Mouse (Mus musculus): ENCODE measurements at regions not wholly inside any gene's neighbourhood (a gene's known extent, or its start where the extent isn't known, plus 50 kb on each side); places are given as distances from the start of the nearest gene placed in this dataset.

GRCm38 (mm10) chr1:41887556-41887955, 808.0 kb upstream of the Pou3f3 start:
- H3K4me2 ChIP-seq (replicated peaks): no peak overlapping the region
- no peaks in the 10 kb centered on the region for H3K27me3 ChIP-seq (replicated peaks)
- no peak overlapping the region for H3K4me3 ChIP-seq (replicated peaks)
- no peaks in the 10 kb centered on the region for H3K36me3 ChIP-seq
- peaks cover 4% of the 10 kb centered on the region; the same call in 1 of the 2 replicates for H3K4me1 ChIP-seq (replicated peaks)
- peak; percentile 56; the same call in 1 of the 2 replicates for ATAC-seq
- no peak overlapping the region for H3K27ac ChIP-seq
- 81% methylated on average over 8 of the region's 8 CpGs for WGBS
- no peak overlapping the region for H3K9ac ChIP-seq
- no peaks in the 10 kb centered on the region for H3K9me3 ChIP-seq

GRCm38 (mm10) chr1:41888213-41888612, 807.4 kb upstream of the Pou3f3 start:
- H3K9me3 ChIP-seq: no peaks in the 10 kb centered on the region
- no peak overlapping the region for H3K4me2 ChIP-seq (replicated peaks)
- H3K4me1 ChIP-seq (replicated peaks): peaks cover 4% of the 10 kb centered on the region; the same call in 1 of the 2 replicates
- H3K27me3 ChIP-seq (replicated peaks): no peaks in the 10 kb centered on the region
- H3K9ac ChIP-seq: no peak overlapping the region
- H3K27ac ChIP-seq: no peak overlapping the region
- WGBS: 9% methylated on average over 2 of the region's 2 CpGs
- ATAC-seq: peak; percentile 36; the same call in 1 of the 2 replicates
- H3K4me3 ChIP-seq (replicated peaks): no peak overlapping the region
- H3K36me3 ChIP-seq: no peaks in the 10 kb centered on the region

- no peak overlapping the region for H3K9ac ChIP-seq
- no peaks in the 10 kb centered on the region for H3K9me3 ChIP-seq
- ATAC-seq: no peak
- no peaks in the 10 kb centered on the region for H3K27me3 ChIP-seq (replicated peaks)
- H3K4me3 ChIP-seq (replicated peaks): no peak overlapping the region
- H3K4me2 ChIP-seq (replicated peaks): no peak overlapping the region
- peaks cover 4% of the 10 kb centered on the region; the same call in 1 of the 2 replicates for H3K4me1 ChIP-seq (replicated peaks)
- H3K36me3 ChIP-seq: no peaks in the 10 kb centered on the region
- no peak overlapping the region for H3K27ac ChIP-seq
- WGBS: 61% methylated on average over 5 of the region's 5 CpGs
Observed at GRCm38 (mm10) chr1:41888966-41889365, 806.6 kb upstream of the Pou3f3 start.

DNA sequence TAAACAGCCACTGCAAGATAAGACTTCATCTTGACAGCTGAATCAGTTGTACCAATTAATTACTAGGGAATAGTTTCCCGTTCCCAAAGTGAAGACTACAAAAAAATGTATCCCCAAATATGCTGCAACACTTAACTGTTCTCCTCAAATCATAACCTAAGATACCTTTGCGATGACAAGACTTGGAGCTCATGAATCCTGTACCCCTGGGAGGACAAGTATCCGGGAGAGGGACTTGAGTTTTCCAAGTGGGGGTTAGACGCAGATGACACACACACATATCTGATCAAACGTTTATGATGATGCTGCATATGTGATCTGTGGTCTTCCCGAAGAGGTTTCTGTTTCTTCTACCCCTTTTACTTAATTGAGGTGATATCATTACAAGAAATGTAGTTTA, 805.6 kb upstream of the Pou3f3 start:
- Histone ChIP-seq H3K27ac (no peak overlapping the region), H3K4me2 (replicated peaks) (no peak overlapping the region), H3K9ac (no peak overlapping the region), H3K36me3 (no peaks in the 10 kb centered on the region), H3K4me3 (replicated peaks) (no peak overlapping the region), H3K4me1 (replicated peaks) (peaks cover 4% of the 10 kb centered on the region; the same call in 1 of the 2 replicates), H3K27me3 (replicated peaks) (no peaks in the 10 kb centered on the region), H3K9me3 (no peaks in the 10 kb centered on the region)
- no peak for ATAC-seq
- 77% methylated on average over 6 of the region's 6 CpGs for WGBS

DNA sequence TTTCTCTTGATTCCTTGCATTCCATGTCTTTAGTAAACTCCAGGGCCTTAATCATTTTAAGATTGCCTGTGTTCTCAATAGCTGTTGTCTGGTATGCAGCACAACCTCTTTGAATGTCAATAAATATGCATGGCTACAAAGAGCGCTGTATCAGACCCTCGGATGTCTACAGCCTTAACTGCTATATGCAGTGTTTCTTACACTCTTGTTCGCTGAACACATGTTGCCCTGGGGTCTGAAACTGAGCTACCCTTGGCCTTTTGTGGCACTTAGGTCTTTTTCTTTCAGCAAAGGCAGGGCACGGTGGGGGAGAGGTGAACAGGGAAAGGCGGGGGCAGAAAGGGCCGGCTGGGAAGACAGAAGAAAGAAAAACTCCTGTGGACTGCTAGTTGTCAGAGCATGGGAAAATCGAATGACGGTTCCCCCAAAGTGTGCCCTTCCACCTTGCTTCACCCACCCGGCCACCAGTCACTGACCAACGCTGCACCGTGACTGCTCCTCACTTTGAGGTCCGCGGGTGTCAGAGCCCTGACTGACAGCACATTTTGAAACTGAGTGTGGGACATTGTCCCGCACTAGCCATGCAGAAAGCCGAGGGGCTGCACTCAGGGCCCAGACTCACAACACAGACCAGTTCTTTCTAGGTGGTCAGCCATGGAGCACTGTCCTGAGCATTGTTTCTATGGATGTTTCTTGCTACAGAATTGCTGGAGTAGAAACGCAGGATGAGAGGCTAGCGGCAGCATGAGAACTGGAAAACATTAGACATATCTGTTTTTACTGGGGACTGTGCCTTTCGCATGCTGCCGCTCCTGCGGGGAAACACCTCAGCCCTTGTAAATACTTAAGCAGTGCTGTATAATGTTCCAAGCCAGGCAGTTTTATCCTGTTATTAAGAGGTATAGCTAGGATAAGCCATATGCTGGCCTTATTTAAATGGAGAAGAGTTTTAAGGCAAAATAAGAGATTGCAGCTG, 804.6 kb upstream of the Pou3f3 start:
- Histone ChIP-seq H3K4me1 (replicated peaks) (peaks cover 4% of the 10 kb centered on the region; the same call in 1 of the 2 replicates), H3K27me3 (replicated peaks) (no peaks in the 10 kb centered on the region), H3K36me3 (no peaks in the 10 kb centered on the region), H3K27ac (no peak overlapping the region), H3K4me2 (replicated peaks) (no peak overlapping the region), H3K9ac (no peak overlapping the region), H3K9me3 (no peaks in the 10 kb centered on the region), H3K4me3 (replicated peaks) (no peak overlapping the region)
- WGBS: 83% methylated on average over 20 of the region's 20 CpGs
- no peak for ATAC-seq

GRCm38 (mm10) chr1:41891730-41892129, 803.8 kb upstream of the Pou3f3 start:
- Histone ChIP-seq H3K4me3 (replicated peaks) (no peak overlapping the region), H3K27me3 (replicated peaks) (no peaks in the 10 kb centered on the region), H3K36me3 (no peaks in the 10 kb centered on the region), H3K27ac (no peak overlapping the region), H3K9me3 (no peaks in the 10 kb centered on the region), H3K9ac (no peak overlapping the region), H3K4me1 (replicated peaks) (peaks cover 4% of the 10 kb centered on the region; the same call in 1 of the 2 replicates), H3K4me2 (replicated peaks) (no peak overlapping the region)
- 92% methylated on average over 11 of the region's 11 CpGs for WGBS
- ATAC-seq: no peak

DNA sequence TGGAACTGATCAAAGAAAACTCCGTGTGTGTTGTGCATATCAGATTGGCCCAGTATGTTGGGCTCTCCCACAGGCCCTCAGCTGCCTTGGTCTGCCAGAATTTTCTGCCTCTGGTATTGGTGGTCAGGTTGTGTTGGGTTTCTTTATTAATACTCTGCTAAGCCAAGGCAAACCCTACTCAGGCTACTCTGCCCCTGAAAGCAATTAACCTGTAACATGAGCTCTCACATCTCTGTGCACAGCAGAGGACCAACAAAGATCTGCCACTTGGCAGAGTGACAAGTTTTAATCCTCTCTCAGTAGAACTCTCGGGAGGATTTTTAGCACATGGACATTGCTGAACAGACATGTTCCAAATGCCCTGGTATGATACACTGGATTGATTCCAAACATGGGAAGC, 803.2 kb upstream of the Pou3f3 start:
- Histone ChIP-seq H3K27me3 (replicated peaks) (no peaks in the 10 kb centered on the region), H3K27ac (no peak overlapping the region), H3K9ac (no peak overlapping the region), H3K9me3 (no peaks in the 10 kb centered on the region), H3K4me2 (replicated peaks) (no peak overlapping the region), H3K36me3 (no peaks in the 10 kb centered on the region), H3K4me3 (replicated peaks) (no peak overlapping the region), H3K4me1 (replicated peaks) (peaks cover 4% of the 10 kb centered on the region; the same call in 1 of the 2 replicates)
- WGBS: 45% methylated on average over 2 of the region's 2 CpGs
- no peak for ATAC-seq

DNA sequence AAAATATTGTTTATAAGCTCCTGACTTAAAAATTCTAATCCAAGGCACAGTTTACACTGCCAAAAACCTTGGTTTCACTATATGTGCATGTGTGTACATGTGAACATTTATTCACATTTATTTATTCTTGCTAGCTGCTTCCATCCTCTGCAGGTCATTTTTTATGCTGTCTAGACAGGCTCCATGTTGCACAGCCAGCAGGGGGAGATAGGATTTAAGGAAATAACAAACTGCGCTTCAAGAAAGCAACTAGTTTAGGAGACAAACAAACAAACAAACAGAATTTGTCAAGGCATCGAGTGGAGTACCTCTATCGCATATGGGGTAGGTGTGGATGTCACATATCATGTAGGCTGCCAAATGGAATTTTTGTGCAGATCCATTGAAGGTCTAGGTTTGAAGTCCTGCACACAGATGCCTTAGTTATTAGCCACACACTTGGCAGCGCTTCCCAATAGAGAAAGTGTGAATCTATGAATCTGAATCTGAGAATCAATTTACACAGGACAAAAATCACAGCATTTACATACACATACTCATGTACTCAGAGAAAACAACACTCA, 797.7 kb upstream of the Pou3f3 start:
- no peaks in the 10 kb centered on the region for H3K9me3 ChIP-seq
- no peak overlapping the region for H3K4me3 ChIP-seq (replicated peaks)
- H3K4me2 ChIP-seq (replicated peaks): no peak overlapping the region
- no peak for ATAC-seq
- no peak overlapping the region for H3K9ac ChIP-seq
- H3K27ac ChIP-seq: no peak overlapping the region
- no peaks in the 10 kb centered on the region for H3K36me3 ChIP-seq
- no peaks in the 10 kb centered on the region for H3K27me3 ChIP-seq (replicated peaks)
- WGBS: 73% methylated on average over 4 of the region's 4 CpGs
- no peaks in the 10 kb centered on the region for H3K4me1 ChIP-seq (replicated peaks)

DNA sequence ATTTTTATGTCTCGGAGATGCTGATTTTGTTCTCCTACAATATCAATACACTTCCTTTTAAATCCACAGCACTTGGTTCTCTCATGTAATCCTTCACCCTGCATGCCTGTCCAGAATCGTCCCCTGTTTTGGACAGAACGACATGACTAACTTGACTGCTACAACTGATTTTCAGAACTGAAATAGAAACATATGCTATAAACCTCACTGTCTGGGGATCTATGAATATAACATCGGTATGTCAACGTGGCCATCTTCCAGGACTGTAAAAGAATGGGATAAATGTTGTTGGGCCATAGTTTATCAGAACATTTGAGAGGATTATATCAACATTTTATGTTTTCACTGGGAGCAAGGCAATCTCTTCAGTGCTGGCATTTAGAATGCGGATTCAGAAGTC, 795.2 kb upstream of the Pou3f3 start:
- no peak for ATAC-seq
- 80% methylated on average over 6 of the region's 6 CpGs for WGBS
- H3K4me3 ChIP-seq (replicated peaks): no peak overlapping the region

DNA sequence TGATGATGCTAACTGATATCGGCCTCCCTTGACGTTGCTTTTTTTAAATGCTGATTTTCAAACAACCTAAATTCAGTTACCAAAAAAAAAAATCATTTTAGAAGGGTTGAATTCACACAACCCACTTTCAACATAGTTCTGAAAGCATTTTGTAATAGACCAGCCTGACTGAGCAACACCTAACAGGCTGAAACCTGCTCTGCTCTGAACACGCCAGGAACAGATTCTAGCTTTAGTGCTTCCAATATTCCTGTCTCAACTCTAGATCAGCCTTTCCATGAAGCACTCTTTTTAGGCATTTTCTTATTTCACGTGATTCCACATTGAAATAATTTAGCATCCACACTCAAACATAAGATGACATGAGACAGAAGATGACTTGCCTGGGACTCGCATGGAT, 789.6 kb upstream of the Pou3f3 start:
- 81% methylated on average over 5 of the region's 5 CpGs for WGBS
- ATAC-seq: no peak
- Histone ChIP-seq H3K4me1 (replicated peaks) (no peaks in the 10 kb centered on the region), H3K4me3 (replicated peaks) (no peak overlapping the region), H3K27ac (no peak overlapping the region), H3K36me3 (no peaks in the 10 kb centered on the region), H3K27me3 (replicated peaks) (no peaks in the 10 kb centered on the region), H3K9ac (no peak overlapping the region), H3K4me2 (replicated peaks) (no peak overlapping the region), H3K9me3 (no peaks in the 10 kb centered on the region)

More for the DNA sequence above, 795.2 kb upstream of the Pou3f3 start:
- Histone ChIP-seq H3K4me2 (replicated peaks) (no peak overlapping the region), H3K27ac (no peak overlapping the region), H3K27me3 (replicated peaks) (no peaks in the 10 kb centered on the region), H3K9ac (no peak overlapping the region), H3K36me3 (no peaks in the 10 kb centered on the region), H3K4me1 (replicated peaks) (no peaks in the 10 kb centered on the region), H3K9me3 (no peaks in the 10 kb centered on the region)

DNA sequence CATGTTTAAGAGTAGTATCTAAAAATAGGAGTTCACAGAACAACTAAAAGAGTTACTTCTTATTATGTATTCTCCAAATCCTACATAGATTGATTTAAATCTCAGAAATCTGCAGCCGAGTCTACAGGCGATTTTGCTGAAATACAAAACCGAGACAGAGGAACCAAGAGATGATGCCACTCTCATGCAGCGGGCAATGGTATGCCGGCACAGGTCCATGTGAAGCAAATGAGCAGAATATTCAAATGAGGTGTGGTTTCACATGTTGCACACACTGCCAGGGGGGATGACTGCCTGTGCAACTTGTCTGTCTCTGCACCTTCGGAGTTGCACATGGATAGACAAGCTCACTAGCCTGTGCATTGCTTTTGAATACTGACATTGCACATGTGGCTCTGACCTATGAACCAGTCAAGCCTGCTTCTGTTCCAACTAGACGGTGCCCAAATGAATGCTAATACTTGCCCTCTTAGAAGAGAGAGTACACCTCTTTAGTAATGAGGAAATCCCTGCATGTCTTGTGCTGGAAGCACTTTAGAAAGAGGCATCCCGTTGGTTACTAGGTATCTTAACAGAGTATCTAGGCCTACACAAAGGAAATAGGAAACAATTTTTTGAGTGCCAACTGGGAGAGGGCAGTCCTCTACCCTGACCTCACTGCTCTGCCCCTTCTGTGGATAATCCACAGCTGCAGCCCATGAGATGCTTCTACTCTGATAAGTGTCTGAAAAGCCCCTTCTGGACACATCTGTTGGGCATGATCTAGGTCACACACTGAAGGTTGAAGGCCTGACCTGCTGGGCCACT, 787.4 kb upstream of the Pou3f3 start:
- Histone ChIP-seq H3K4me2 (replicated peaks) (no peak overlapping the region), H3K4me3 (replicated peaks) (no peak overlapping the region), H3K9ac (no peak overlapping the region), H3K9me3 (no peaks in the 10 kb centered on the region), H3K27me3 (replicated peaks) (no peaks in the 10 kb centered on the region), H3K36me3 (no peaks in the 10 kb centered on the region), H3K4me1 (replicated peaks) (no peaks in the 10 kb centered on the region), H3K27ac (no peak overlapping the region)
- 91% methylated on average over 8 of the region's 8 CpGs for WGBS
- no peak for ATAC-seq

DNA sequence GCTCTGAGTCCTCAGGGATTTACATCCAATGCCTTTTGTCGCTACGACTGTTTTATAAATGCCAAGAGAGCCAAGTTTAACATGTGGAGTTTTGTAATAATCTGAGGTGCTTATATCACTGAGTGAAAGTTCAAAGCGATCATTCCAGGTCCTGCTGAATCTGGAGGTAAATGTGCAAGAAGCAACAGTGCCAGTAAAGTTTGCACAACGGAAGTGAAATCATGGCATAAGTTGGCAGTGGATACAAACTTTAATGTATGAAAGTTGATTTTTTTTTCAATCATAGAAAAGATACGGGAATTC, 786.8 kb upstream of the Pou3f3 start:
- Histone ChIP-seq H3K9me3 (no peaks in the 10 kb centered on the region), H3K4me1 (replicated peaks) (no peaks in the 10 kb centered on the region), H3K27ac (no peak overlapping the region), H3K4me2 (replicated peaks) (no peak overlapping the region), H3K36me3 (no peaks in the 10 kb centered on the region), H3K27me3 (replicated peaks) (no peaks in the 10 kb centered on the region), H3K4me3 (replicated peaks) (no peak overlapping the region), H3K9ac (no peak overlapping the region)
- WGBS: 90% methylated on average over 5 of the region's 5 CpGs
- no peak for ATAC-seq

All from intestine, embryonic 15.5 days (tissue).